Mouse (Mus musculus) heart, embryonic 15.5 days (tissue): ENCODE measurements at regions not wholly inside any gene's neighbourhood (a gene's known extent, or its start where the extent isn't known, plus 50 kb on each side); places are given as distances from the start of the nearest gene placed in this dataset.

Experiments used
- ATAC-seq: fragments of 200-750 bp; cut with Nextera tagmentation; replicated peaks from 2 replicates; pipeline ENCODE4 v1.8.0; 2017; ENCODE audit warnings: low read depth, moderate TSS enrichment; ENCODE audit not compliant: insufficient number of reproducible peaks, insufficient read depth, low FRiP score
- H3K27ac ChIP-seq: fragments of 300-500 bp; sonication (generic); 2 replicates; pipeline ENCODE4 v1.5.1; 2015; ENCODE audit warnings: mild to moderate bottlenecking, inconsistent platforms
- H3K27me3 ChIP-seq: fragments of 300-500 bp; sonication (generic); 2 replicates; pipeline ENCODE4 v1.6.1; 2015; ENCODE audit warnings: inconsistent platforms
- H3K36me3 ChIP-seq: fragments of 300-500 bp; sonication (generic); 2 replicates; pipeline ENCODE4 v1.6.1; 2015; ENCODE audit warnings: mild to moderate bottlenecking, inconsistent platforms
- H3K4me1 ChIP-seq: fragments of 300-500 bp; sonication (generic); replicated peaks from 2 replicates; pipeline ENCODE4 v1.6.1; 2015; ENCODE audit warnings: inconsistent platforms
- H3K4me2 ChIP-seq: fragments of 300-500 bp; sonication (generic); 2 replicates; pipeline ENCODE4 v1.6.1; 2015; ENCODE audit warnings: inconsistent platforms, mild to moderate bottlenecking, moderate library complexity
- H3K4me3 ChIP-seq: fragments of 300-500 bp; sonication (generic); 2 replicates; pipeline ENCODE4 v1.5.1; 2015; ENCODE audit warnings: mild to moderate bottlenecking, inconsistent platforms
- H3K9ac ChIP-seq: fragments of 300-500 bp; sonication (generic); 2 replicates; pipeline ENCODE4 v1.6.1; 2015; ENCODE audit warnings: mild to moderate bottlenecking, inconsistent platforms
- H3K9me3 ChIP-seq: fragments of 300-500 bp; sonication (generic); replicated peaks from 2 replicates; pipeline ENCODE4 v1.6.1; 2016; ENCODE audit warnings: inconsistent platforms
- WGBS: fragments of 180-500 bp; shearing (Covaris S2); methylation state at CpG from one replicate; pipeline ENCODE4 v1.1.7; 2015; ENCODE audit warnings: mixed read lengths; 5-methylcytosine and 5-hydroxymethylcytosine counted together

DNA sequence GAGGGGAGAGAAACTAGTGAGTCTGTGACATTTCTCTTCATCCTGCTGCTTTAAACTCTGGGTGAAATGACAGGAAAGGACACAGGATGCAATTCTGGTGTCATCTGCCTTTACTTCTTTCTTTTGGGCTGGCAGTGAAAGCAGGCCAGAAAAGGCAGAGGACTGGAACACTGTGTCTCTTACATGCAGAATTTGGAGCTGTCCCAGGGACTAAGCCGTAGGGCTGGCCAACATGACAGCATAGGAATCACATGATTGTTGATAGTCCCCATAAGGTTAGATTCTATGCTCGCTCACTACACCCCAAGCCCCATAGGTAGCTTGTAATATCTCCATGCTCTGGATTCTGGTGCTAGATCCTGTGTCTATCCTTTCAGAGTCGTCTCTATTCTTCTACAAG is 274.5 kb upstream of the Klf4 start:
- WGBS: 63% methylated on average over 3 of the region's 3 CpGs
- Histone ChIP-seq H3K9ac (no peak overlapping the region), H3K4me3 (no peak overlapping the region), H3K4me1 (no peaks in the 10 kb centered on the region), H3K27ac (no peak overlapping the region), H3K36me3 (no peaks in the 10 kb centered on the region), H3K27me3 (no peaks in the 10 kb centered on the region; the same call in 1 of the 2 replicates), H3K4me2 (no peak overlapping the region), H3K9me3 (no peaks in the 10 kb centered on the region)
- no peak for ATAC-seq

DNA sequence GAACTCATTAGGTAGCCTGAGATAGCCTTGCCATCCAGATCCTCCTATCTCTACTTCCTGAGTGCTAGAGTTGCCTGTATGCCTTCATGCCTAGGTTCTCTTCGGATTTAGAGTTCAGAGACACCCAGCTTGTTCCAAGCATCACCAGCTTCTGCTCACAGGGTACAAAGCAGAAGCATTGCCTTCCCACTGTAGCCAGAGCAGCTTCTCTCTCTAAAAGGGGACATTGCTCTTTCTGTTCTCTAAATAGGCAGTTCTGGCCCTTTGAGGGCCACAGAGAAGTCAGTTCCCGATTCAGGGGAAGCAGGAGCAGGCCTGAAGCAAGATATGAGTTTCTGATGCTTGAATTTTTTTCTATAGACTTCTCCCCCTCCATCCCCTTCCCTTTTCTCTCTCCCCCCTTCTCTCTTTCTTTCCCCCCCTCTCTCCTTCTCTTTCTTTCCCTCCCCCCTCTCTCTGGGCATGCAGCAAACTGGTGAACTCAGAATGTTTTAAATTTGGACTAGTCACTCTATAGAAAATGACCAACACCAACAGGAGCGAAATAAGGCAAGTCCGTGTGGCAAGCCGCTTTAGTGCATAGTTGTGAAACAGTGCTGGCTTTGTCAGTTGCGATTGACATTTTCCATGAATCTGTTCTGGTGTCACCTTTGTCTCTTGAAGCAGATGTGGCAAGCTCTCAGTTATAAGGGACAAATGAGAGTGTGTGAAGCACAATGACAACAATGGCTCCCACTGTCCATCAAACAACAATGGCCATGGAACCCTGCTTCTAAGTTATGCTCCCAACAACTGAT is 273.2 kb upstream of the Klf4 start:
- no peaks in the 10 kb centered on the region; the same call in 1 of the 2 replicates for H3K27me3 ChIP-seq
- H3K4me3 ChIP-seq: no peak overlapping the region
- no peak overlapping the region for H3K4me2 ChIP-seq
- H3K4me1 ChIP-seq: no peaks in the 10 kb centered on the region
- no peaks in the 10 kb centered on the region for H3K9me3 ChIP-seq
- no peak overlapping the region for H3K9ac ChIP-seq
- WGBS: 82% methylated on average over 6 of the region's 6 CpGs
- no peak for ATAC-seq
- no peaks in the 10 kb centered on the region for H3K36me3 ChIP-seq
- H3K27ac ChIP-seq: no peak overlapping the region

DNA sequence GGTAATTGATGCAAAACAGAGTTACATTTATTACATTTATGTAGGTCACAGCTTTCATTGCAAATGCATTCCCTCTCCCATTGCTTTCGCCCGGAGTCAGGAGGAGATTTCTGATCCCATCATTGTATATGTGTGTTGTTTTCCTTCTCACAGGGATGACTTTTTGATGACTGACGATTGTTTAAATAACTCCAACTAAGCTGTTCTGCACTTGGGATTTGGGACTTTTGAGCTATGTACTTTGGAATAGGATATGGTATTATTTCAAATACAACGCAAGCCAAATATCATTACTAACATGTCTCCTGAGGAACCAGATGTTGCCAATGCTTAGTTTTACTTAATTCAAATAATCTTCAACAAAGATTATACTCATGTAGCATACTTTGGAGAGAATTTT is 269.8 kb upstream of the Klf4 start:
- WGBS: 84% methylated on average over 4 of the region's 4 CpGs

DNA sequence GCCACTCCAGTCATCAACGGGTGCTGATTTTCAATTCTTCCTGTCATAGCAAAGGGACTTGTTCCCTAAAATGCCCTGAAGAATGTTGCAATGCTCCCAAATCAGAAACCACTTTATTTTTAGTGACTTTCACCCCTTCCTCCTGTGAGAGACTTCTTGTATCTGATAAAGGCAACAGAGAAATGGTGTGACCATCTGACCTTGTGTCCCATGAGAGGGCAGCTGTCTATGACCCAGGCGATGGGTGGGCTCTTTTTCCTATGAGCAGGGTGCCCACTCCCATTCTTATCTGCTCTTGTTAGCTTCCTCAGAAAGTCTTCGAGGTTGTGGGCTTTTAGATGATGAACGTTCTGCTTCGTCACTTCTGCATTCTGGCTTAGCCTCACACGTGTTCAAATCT is 265.8 kb upstream of the Klf4 start:
- no peak for ATAC-seq
- H3K4me1 ChIP-seq: no peaks in the 10 kb centered on the region
- H3K36me3 ChIP-seq: no peaks in the 10 kb centered on the region
- H3K27me3 ChIP-seq: no peaks in the 10 kb centered on the region
- H3K4me2 ChIP-seq: no peak overlapping the region
- no peak overlapping the region for H3K9ac ChIP-seq
- no peaks in the 10 kb centered on the region for H3K9me3 ChIP-seq
- H3K27ac ChIP-seq: no peak overlapping the region
- 61% methylated on average over 6 of the region's 6 CpGs for WGBS
- no peak overlapping the region for H3K4me3 ChIP-seq

More for the DNA sequence above, 269.8 kb upstream of the Klf4 start:
- H3K4me2 ChIP-seq: no peak overlapping the region
- no peaks in the 10 kb centered on the region for H3K36me3 ChIP-seq
- no peaks in the 10 kb centered on the region for H3K9me3 ChIP-seq
- ATAC-seq: no peak
- H3K9ac ChIP-seq: no peak overlapping the region
- H3K27me3 ChIP-seq: no peaks in the 10 kb centered on the region
- H3K27ac ChIP-seq: no peak overlapping the region
- no peak overlapping the region for H3K4me3 ChIP-seq
- H3K4me1 ChIP-seq: no peaks in the 10 kb centered on the region

GRCm38 (mm10) chr4:55781329-55781847 is 249.1 kb upstream of the Klf4 start:
- Histone ChIP-seq H3K27me3 (no peaks in the 10 kb centered on the region), H3K36me3 (no peaks in the 10 kb centered on the region), H3K27ac (no peak overlapping the region), H3K9me3 (no peaks in the 10 kb centered on the region), H3K4me2 (no peak overlapping the region), H3K9ac (no peak overlapping the region), H3K4me1 (no peaks in the 10 kb centered on the region), H3K4me3 (no peak overlapping the region)
- ATAC-seq: no peak

DNA sequence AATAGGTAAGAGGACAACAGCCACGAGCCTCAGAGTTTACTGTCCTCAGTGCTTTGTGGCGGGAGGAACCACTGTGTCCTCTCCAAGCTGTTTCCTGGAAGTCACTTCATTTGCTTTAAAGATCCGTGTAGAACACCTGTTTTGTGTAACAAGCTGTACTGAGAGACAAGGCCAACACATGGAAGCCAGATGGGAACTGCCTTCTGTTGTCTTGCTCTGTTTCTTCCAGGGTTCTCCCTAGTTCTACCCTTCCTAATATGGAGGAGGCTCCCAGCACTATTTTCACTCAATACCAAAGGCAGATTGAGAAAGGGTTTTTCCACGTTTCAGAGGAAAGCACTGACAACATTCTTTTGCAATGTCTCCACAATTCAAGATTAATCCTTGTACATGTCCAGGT is 247.3 kb upstream of the Klf4 start:
- H3K4me1 ChIP-seq: no peaks in the 10 kb centered on the region
- no peaks in the 10 kb centered on the region for H3K27me3 ChIP-seq
- H3K4me3 ChIP-seq: no peak overlapping the region
- no peak overlapping the region for H3K27ac ChIP-seq
- WGBS: 67% methylated on average over 4 of the region's 4 CpGs
- no peak overlapping the region for H3K9ac ChIP-seq
- H3K9me3 ChIP-seq: no peaks in the 10 kb centered on the region
- H3K36me3 ChIP-seq: no peaks in the 10 kb centered on the region
- H3K4me2 ChIP-seq: no peak overlapping the region
- no peak for ATAC-seq

DNA sequence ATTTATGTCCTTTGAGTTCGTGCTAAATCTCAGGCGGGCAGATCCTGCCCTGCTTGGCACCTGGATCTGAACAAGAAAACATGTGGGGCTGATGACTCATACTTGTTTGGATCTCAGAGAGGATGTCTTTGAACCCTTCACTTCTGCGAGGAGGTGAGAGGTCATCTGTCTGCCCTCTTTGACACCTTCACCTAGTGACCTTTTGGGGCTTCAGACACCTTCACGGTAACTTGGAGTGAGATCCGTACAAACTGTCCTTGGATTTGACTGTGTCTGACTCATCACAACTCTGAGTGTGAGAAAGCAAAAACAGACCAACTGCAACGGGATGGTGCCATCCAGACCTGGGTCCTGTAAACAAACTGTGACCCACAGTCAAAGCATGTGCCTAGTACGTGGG is 243.6 kb upstream of the Klf4 start:
- Histone ChIP-seq H3K4me2 (no peak overlapping the region), H3K9me3 (no peaks in the 10 kb centered on the region), H3K4me1 (no peaks in the 10 kb centered on the region), H3K9ac (no peak overlapping the region), H3K27me3 (no peaks in the 10 kb centered on the region), H3K4me3 (no peak overlapping the region), H3K27ac (no peak overlapping the region), H3K36me3 (no peaks in the 10 kb centered on the region)
- ATAC-seq: no peak
- WGBS: 61% methylated on average over 7 of the region's 7 CpGs

DNA sequence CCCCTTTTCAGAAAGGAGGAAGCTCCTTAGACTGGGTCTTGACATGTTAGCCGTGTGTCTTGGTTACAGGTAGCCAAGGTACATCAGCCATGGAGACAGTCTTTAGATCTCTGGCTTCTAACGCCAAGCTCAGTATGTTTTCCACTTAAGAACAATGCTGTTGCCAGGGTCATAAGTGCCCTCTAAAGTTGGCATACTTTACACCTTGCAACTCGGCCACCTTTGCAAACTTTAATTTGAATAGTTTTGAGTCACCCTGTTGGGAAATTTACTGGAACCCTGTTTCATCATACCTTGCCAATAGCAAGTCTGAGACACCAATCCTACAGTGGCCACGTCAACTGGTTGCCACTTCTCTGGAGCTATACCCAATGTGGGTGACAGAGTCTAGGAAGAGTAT is 242.3 kb upstream of the Klf4 start:
- H3K36me3 ChIP-seq: no peaks in the 10 kb centered on the region
- H3K4me3 ChIP-seq: no peak overlapping the region
- H3K4me2 ChIP-seq: no peak overlapping the region
- no peak overlapping the region for H3K27ac ChIP-seq
- no peaks in the 10 kb centered on the region for H3K9me3 ChIP-seq
- no peak overlapping the region for H3K9ac ChIP-seq
- WGBS: 80% methylated on average over 4 of the region's 4 CpGs
- no peak for ATAC-seq
- H3K4me1 ChIP-seq: no peaks in the 10 kb centered on the region
- no peaks in the 10 kb centered on the region for H3K27me3 ChIP-seq

- Histone ChIP-seq H3K9ac (no peak overlapping the region), H3K27ac (no peak overlapping the region), H3K36me3 (no peaks in the 10 kb centered on the region), H3K4me3 (no peak overlapping the region), H3K4me1 (no peaks in the 10 kb centered on the region), H3K4me2 (no peak overlapping the region), H3K9me3 (no peaks in the 10 kb centered on the region), H3K27me3 (no peaks in the 10 kb centered on the region)
- 78% methylated on average over 3 of the region's 3 CpGs for WGBS
- ATAC-seq: no peak
These were observed 237.4 kb upstream of the Klf4 start for GRCm38 (mm10) chr4:55769656-55770055.

GRCm38 (mm10) chr4:55768325-55768724 is 236.1 kb upstream of the Klf4 start:
- H3K4me3 ChIP-seq: no peak overlapping the region
- no peak overlapping the region for H3K4me2 ChIP-seq
- H3K9me3 ChIP-seq: no peaks in the 10 kb centered on the region
- H3K4me1 ChIP-seq: no peaks in the 10 kb centered on the region
- no peak overlapping the region for H3K27ac ChIP-seq
- H3K27me3 ChIP-seq: no peaks in the 10 kb centered on the region
- no peaks in the 10 kb centered on the region for H3K36me3 ChIP-seq
- ATAC-seq: no peak
- H3K9ac ChIP-seq: no peak overlapping the region
- 79% methylated on average over 6 of the region's 6 CpGs for WGBS

DNA sequence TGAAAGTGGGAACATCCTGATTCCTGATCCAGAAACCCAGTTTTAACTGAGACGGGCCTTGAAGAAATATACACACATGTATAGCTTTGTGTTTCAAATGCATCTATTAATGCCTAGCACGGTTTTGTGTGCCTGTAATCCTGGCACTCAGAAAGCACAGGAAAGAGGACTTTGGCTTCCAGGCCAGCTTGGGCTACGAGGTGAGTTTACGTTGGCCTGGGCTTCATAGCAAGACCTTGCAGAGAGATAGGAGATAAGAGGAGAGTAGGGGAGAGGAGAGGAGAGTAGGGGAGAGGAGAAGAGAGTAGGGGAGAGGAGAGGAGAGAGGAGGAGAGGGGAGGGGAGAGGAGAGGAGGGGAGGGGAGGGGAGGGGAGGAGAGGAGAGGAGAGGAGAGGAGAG is 234.9 kb upstream of the Klf4 start:
- H3K9me3 ChIP-seq: no peaks in the 10 kb centered on the region
- H3K27me3 ChIP-seq: no peaks in the 10 kb centered on the region
- no peak overlapping the region for H3K4me3 ChIP-seq
- no peaks in the 10 kb centered on the region for H3K4me1 ChIP-seq
- WGBS: 51% methylated on average over 4 of the region's 4 CpGs
- ATAC-seq: no peak
- H3K36me3 ChIP-seq: no peaks in the 10 kb centered on the region
- H3K9ac ChIP-seq: no peak overlapping the region
- no peak overlapping the region for H3K4me2 ChIP-seq
- no peak overlapping the region for H3K27ac ChIP-seq

DNA sequence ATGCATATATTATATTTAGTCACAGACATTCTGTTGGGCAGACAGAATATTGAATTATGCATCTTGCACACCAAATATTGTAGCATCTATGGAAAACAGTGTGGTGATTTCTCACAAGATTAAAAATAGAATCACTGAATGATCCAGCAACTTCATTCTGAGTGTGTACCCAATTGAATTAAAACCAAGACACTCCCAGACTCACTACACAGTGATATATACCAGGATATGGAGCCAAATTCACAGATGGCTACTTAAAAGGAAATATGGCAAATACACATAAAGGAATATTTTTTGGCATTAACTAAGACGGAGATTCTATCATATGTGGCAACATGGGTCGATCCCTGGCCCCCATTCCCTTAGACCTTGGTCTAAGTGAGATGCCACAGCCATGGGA is 233.5 kb upstream of the Klf4 start:
- WGBS: 86% methylated on average over 2 of the region's 2 CpGs
- Histone ChIP-seq H3K27ac (no peak overlapping the region), H3K9ac (no peak overlapping the region), H3K4me2 (no peak overlapping the region), H3K9me3 (no peaks in the 10 kb centered on the region), H3K4me3 (no peak overlapping the region), H3K36me3 (no peaks in the 10 kb centered on the region), H3K27me3 (no peaks in the 10 kb centered on the region), H3K4me1 (no peaks in the 10 kb centered on the region)
- no peak for ATAC-seq
